Comparison of ENCODE assay signal across 8 mouse cellular contexts in genomic region chr14:30714799-30715617, GRCm38 (mm10). TPM values are rescaled to one million over a fixed set of nuclear protein-coding genes. Genes with fewer than 3 reads are reported as not detected.
A peak's percentile ranks its signal among the peaks of the same experiment; 100 is the strongest.
DNase-seq lines count a peak whose midpoint lies in the region; ATAC-seq and TF ChIP-seq lines count a peak whose summit lies in the region.

Gene Sfmbt1 (plus strand): TSS chr14:30714849.

- peak; percentile 75 for ATAC-seq in forebrain, embryonic 14.5 days
- ATAC-seq in hindbrain, embryonic 15.5 days (ENCODE audit: low FRiP score, low read depth), result peak; percentile 60
- ATAC-seq in limb, embryonic 13.5 days (ENCODE audit: low FRiP score, low read depth), result peak; percentile 51
- peak; percentile 83 for ATAC-seq in midbrain, embryonic 15.5 days (replicated peaks)

- H3K4me2 ChIP-seq in forebrain, embryonic 14.5 days (ENCODE audit: low read length), result peak within 1 kb of the TSS; percentile 68
- H3K4me2 ChIP-seq in hindbrain, embryonic 15.5 days, result peak within 1 kb of the TSS; percentile 73
- H3K4me2 ChIP-seq in limb, embryonic 13.5 days (replicated peaks), result peak within 1 kb of the TSS; percentile 82
- peak within 1 kb of the TSS; percentile 58 for H3K4me2 ChIP-seq in midbrain, embryonic 15.5 days

- H3K4me1 ChIP-seq in bone marrow macrophage, adult 2 months (ENCODE audit: control insufficient read depth, insufficient read depth, low read length), result peaks cover 16% of the 10 kb centered on the region
- H3K4me1 ChIP-seq in forebrain, embryonic 14.5 days (ENCODE audit: control insufficient read depth, insufficient read depth, low read length), result peaks cover 2% of the 10 kb centered on the region; the same call in 1 of the 2 replicates
- H3K4me1 ChIP-seq in hindbrain, embryonic 15.5 days (replicated peaks), result peaks cover 16% of the 10 kb centered on the region
- H3K4me1 ChIP-seq in limb, embryonic 13.5 days, result peaks cover 4% of the 10 kb centered on the region
- H3K4me1 ChIP-seq in midbrain, embryonic 15.5 days, result peaks cover 16% of the 10 kb centered on the region

- peak within 1 kb of the TSS; percentile 88 for H3K9ac ChIP-seq in forebrain, embryonic 14.5 days (ENCODE audit: low read length)
- peak within 1 kb of the TSS; percentile 81 for H3K9ac ChIP-seq in hindbrain, embryonic 15.5 days
- peak within 1 kb of the TSS; percentile 92 for H3K9ac ChIP-seq in limb, embryonic 13.5 days
- H3K9ac ChIP-seq in midbrain, embryonic 15.5 days, result peak within 1 kb of the TSS; percentile 82

- H3K9me3 ChIP-seq in forebrain, embryonic 14.5 days (replicated peaks; ENCODE audit: control insufficient read depth, low read length), result no peaks in the 10 kb centered on the region
- H3K9me3 ChIP-seq in hindbrain, embryonic 15.5 days, result no peaks in the 10 kb centered on the region
- no peaks in the 10 kb centered on the region for H3K9me3 ChIP-seq in limb, embryonic 13.5 days
- H3K9me3 ChIP-seq in midbrain, embryonic 15.5 days, result no peaks in the 10 kb centered on the region

- DNase-seq in right cerebral cortex, postnatal 10 days (ENCODE audit: low spot score in 2 of 2), result peak; percentile 53 to 54
- DNase-seq in right cerebral cortex, adult 18-20 months, result no peak
- peak; percentile 51 for DNase-seq in forebrain, embryonic 14.5 days (ENCODE audit: low spot score)
- no peak for DNase-seq in T-cell, adult 2 months (ENCODE audit: low spot score)

- H3K4me3 ChIP-seq in bone marrow macrophage, adult 2 months (ENCODE audit: insufficient read depth, low read length), result peak within 1 kb of the TSS; percentile 75
- peak within 1 kb of the TSS; percentile 94 for H3K4me3 ChIP-seq in forebrain, embryonic 14.5 days (ENCODE audit: low read depth, low read length)
- H3K4me3 ChIP-seq in hindbrain, embryonic 15.5 days, result peak within 1 kb of the TSS; percentile 63
- H3K4me3 ChIP-seq in limb, embryonic 13.5 days, result peak within 1 kb of the TSS; percentile 89
- H3K4me3 ChIP-seq in midbrain, embryonic 15.5 days, result peak within 1 kb of the TSS; percentile 91

- H3K27me3 ChIP-seq in forebrain, embryonic 14.5 days (replicated peaks; ENCODE audit: control insufficient read depth, insufficient read depth, low read length), result no peaks in the 10 kb centered on the region; the same call in 1 of the 2 replicates
- H3K27me3 ChIP-seq in hindbrain, embryonic 15.5 days, result no peaks in the 10 kb centered on the region
- H3K27me3 ChIP-seq in limb, embryonic 13.5 days, result peaks cover 18% of the 10 kb centered on the region
- H3K27me3 ChIP-seq in midbrain, embryonic 15.5 days (replicated peaks), result no peaks in the 10 kb centered on the region

- no peaks in the 10 kb centered on the region for H3K36me3 ChIP-seq in forebrain, embryonic 14.5 days (ENCODE audit: control insufficient read depth, insufficient read depth, low read length)
- H3K36me3 ChIP-seq in hindbrain, embryonic 15.5 days, result no peaks in the 10 kb centered on the region
- no peaks in the 10 kb centered on the region for H3K36me3 ChIP-seq in limb, embryonic 13.5 days
- no peaks in the 10 kb centered on the region for H3K36me3 ChIP-seq in midbrain, embryonic 15.5 days (replicated peaks)

- TF ChIP-seq CTCF in bone marrow macrophage, adult 2 months (IDR thresholded peaks at IDR 0.05; ENCODE audit: low read depth, low read length), result no peak

- 2% methylated on average over 76 of the region's 87 CpGs for WGBS in forebrain, embryonic 14.5 days
- WGBS in hindbrain, embryonic 15.5 days, result 1% methylated on average over 82 of the region's 87 CpGs
- 2% methylated on average over 81 of the region's 87 CpGs for WGBS in limb, embryonic 13.5 days
- 2% methylated on average over 83 of the region's 87 CpGs for WGBS in midbrain, embryonic 15.5 days

- H3K27ac ChIP-seq in bone marrow macrophage, adult 2 months (ENCODE audit: insufficient read depth, low read depth, low read length), result peak within 1 kb of the TSS; percentile 91
- H3K27ac ChIP-seq in forebrain, embryonic 14.5 days (ENCODE audit: low read depth, low read length), result peak within 1 kb of the TSS; percentile 97
- H3K27ac ChIP-seq in hindbrain, embryonic 15.5 days (replicated peaks), result peak within 1 kb of the TSS; percentile 96
- peak within 1 kb of the TSS; percentile 91 for H3K27ac ChIP-seq in limb, embryonic 13.5 days
- H3K27ac ChIP-seq in midbrain, embryonic 15.5 days, result peak within 1 kb of the TSS; percentile 94

- no peak for TF ChIP-seq POLR2A in bone marrow macrophage, adult 2 months (IDR thresholded peaks at IDR 0.05; ENCODE audit: borderline replicate concordance, low read depth, low read length)

RNA-seq across cellular contexts. Expression of gene Sfmbt1, which starts in this region (rescaled TPM):
- polyA plus RNA-seq in bone marrow macrophage, adult 2 months (2012; ENCODE audit: insufficient read depth, insufficient read length, missing spikeins), result 22.7 and 26.8 TPM in 2 replicates
- 19.7 and 20.5 TPM in 2 replicates for polyA plus RNA-seq in forebrain, embryonic 14.5 days (2014; fragmentation: Nextera tagmentation; extraction: Ambion mirVana)
- 16.9 and 18.1 TPM in 2 replicates for polyA plus RNA-seq in hindbrain, embryonic 15.5 days (2015; fragmentation: Nextera tagmentation; extraction: Ambion mirVana)
- 15.3 and 15.5 TPM in 2 replicates for polyA plus RNA-seq in limb, embryonic 13.5 days (2015; fragmentation: Nextera tagmentation; extraction: Ambion mirVana)
- 19.4 and 21.9 TPM in 2 replicates for polyA plus RNA-seq in midbrain, embryonic 15.5 days (2015; fragmentation: Nextera tagmentation; extraction: Ambion mirVana)

Comparison
In these comparisons a context has a peak if more than half of its experiments do, and no peak if none do; other contexts are left out.
1. DNase-seq: peak in right cerebral cortex, postnatal 10 days (2 of 2) and forebrain, embryonic 14.5 days (single experiment); none in right cerebral cortex, adult 18-20 months (single experiment) and T-cell, adult 2 months (single experiment).
2. Peak in every context shown above with its lines, with median percentiles within 50 percentile points of each other: H3K27ac ChIP-seq, H3K4me3 ChIP-seq, ATAC-seq, H3K4me2 ChIP-seq and H3K9ac ChIP-seq.